Mouse (Mus musculus): ENCODE data around the gene Srsf10.

Gene Srsf10

GRCm38 (mm10) chr4:135886184-135886583 is 30.6 kb downstream of the Srsf10 start:
- DNase-seq, result no peak

- no peak for DNase-seq
Observed at GRCm38 (mm10) chr4:135888448-135889057, 33.0 kb downstream of the Srsf10 start.

- no peak for DNase-seq
Observed at GRCm38 (mm10) chr4:135889146-135889883, 33.8 kb downstream of the Srsf10 start.

- DNase-seq, result peak; percentile 80 to 92
Observed at GRCm38 (mm10) chr4:135889884-135890283, 34.3 kb downstream of the Srsf10 start.

GRCm38 (mm10) chr4:135891539-135891938 is 36.0 kb downstream of the Srsf10 start:
- no peak for DNase-seq

- no peak for DNase-seq
Observed at GRCm38 (mm10) chr4:135892884-135893283, 37.3 kb downstream of the Srsf10 start.

- DNase-seq, result no peak
Observed at GRCm38 (mm10) chr4:135895071-135895571, 39.6 kb downstream of the Srsf10 start, which contains the start of gene Cnr2. TSS of gene Cnr2 (plus strand) at chr4:135895394.

- DNase-seq, result no peak
Observed at GRCm38 (mm10) chr4:135896157-135896556, 40.6 kb downstream of the Srsf10 start.

GRCm38 (mm10) chr4:135898380-135899049 is 43.0 kb downstream of the Srsf10 start:
- peak in 1 of 2 experiments; percentile 36 for DNase-seq

- DNase-seq, result no peak
Observed at GRCm38 (mm10) chr4:135899050-135899448, 43.5 kb downstream of the Srsf10 start.

GRCm38 (mm10) chr4:135900008-135900407 is 44.5 kb downstream of the Srsf10 start:
- no peak for DNase-seq

- no peak for DNase-seq
Observed at GRCm38 (mm10) chr4:135902606-135903242, 47.2 kb downstream of the Srsf10 start.

- no peak for DNase-seq
Observed at GRCm38 (mm10) chr4:135904810-135905209, 49.3 kb downstream of the Srsf10 start.

GRCm38 (mm10) chr4:135906633-135907032 is 51.1 kb downstream of the Srsf10 start:
- DNase-seq, result no peak

- peak in 1 of 2 experiments; percentile 27 for DNase-seq
Observed at GRCm38 (mm10) chr4:135909326-135910066, 53.9 kb downstream of the Srsf10 start.

GRCm38 (mm10) chr4:135911531-135911930 is 56.0 kb downstream of the Srsf10 start:
- peak; percentile 46 to 47 for DNase-seq

GRCm38 (mm10) chr4:135912164-135912563 is 56.6 kb downstream of the Srsf10 start:
- DNase-seq, result peak in 1 of 2 experiments; percentile 38

- DNase-seq, result no peak
Observed at GRCm38 (mm10) chr4:135912835-135913234, 57.3 kb downstream of the Srsf10 start.

- no peak for DNase-seq
Observed at GRCm38 (mm10) chr4:135913433-135913832, 57.9 kb downstream of the Srsf10 start.

GRCm38 (mm10) chr4:135918635-135919279 is 63.2 kb downstream of the Srsf10 start:
- no peak for DNase-seq

GRCm38 (mm10) chr4:135919280-135919639 is 63.7 kb downstream of the Srsf10 start:
- DNase-seq, result no peak

All from kidney, postnatal 36 days (tissue).